Mouse (Mus musculus): ENCODE measurements at regions not wholly inside any gene's neighbourhood (a gene's known extent, or its start where the extent isn't known, plus 50 kb on each side); places are given as distances from the start of the nearest gene placed in this dataset.

GRCm38 (mm10) chr7:96078511-96078910, 92.5 kb upstream of the Tenm4 start:
- no peaks in the 10 kb centered on the region for H3K9me3 ChIP-seq (replicated peaks; ENCODE audit: control insufficient read depth, low read length)
- no peaks in the 10 kb centered on the region for H3K27me3 ChIP-seq (ENCODE audit: control insufficient read depth, insufficient read depth, low read length)
- no peak overlapping the region for H3K4me3 ChIP-seq (ENCODE audit: low read depth, low read length)
- H3K4me1 ChIP-seq (ENCODE audit: control insufficient read depth, insufficient read depth, low read length) = 0 out of 2 replicates have a peak, but pooled peaks cover 5% of the 10 kb centered on the region
- H3K27ac ChIP-seq (ENCODE audit: low read depth, low read length) = no peak overlapping the region
- H3K9ac ChIP-seq (ENCODE audit: low read depth, low read length) = no peak overlapping the region
- 83% methylated on average over 1 of the region's 1 CpGs for WGBS (ENCODE audit: insufficient replicate concordance)
- no peaks in the 10 kb centered on the region for H3K36me3 ChIP-seq (ENCODE audit: control insufficient read depth, insufficient read depth, low read length)
- no peak for ATAC-seq (replicated peaks; ENCODE audit: insufficient number of reproducible peaks, low FRiP score, low TSS enrichment)
- H3K4me2 ChIP-seq = no peak overlapping the region

- H3K9me3 ChIP-seq (replicated peaks; ENCODE audit: control insufficient read depth, low read length) = no peaks in the 10 kb centered on the region
- H3K27me3 ChIP-seq (ENCODE audit: control insufficient read depth, insufficient read depth, low read length) = no peaks in the 10 kb centered on the region
- no peak overlapping the region for H3K27ac ChIP-seq (ENCODE audit: low read depth, low read length)
- 0 out of 2 replicates have a peak, but pooled peaks cover 5% of the 10 kb centered on the region for H3K4me1 ChIP-seq (ENCODE audit: control insufficient read depth, insufficient read depth, low read length)
- H3K36me3 ChIP-seq (ENCODE audit: control insufficient read depth, insufficient read depth, low read length) = no peaks in the 10 kb centered on the region
- ATAC-seq (replicated peaks; ENCODE audit: insufficient number of reproducible peaks, low FRiP score, low TSS enrichment) = no peak
- H3K4me2 ChIP-seq = no peak overlapping the region
- WGBS (ENCODE audit: insufficient replicate concordance) = 55% methylated on average over 4 of the region's 4 CpGs
- H3K4me3 ChIP-seq (ENCODE audit: low read depth, low read length) = no peak overlapping the region
- H3K9ac ChIP-seq (ENCODE audit: low read depth, low read length) = no peak overlapping the region
Measured at GRCm38 (mm10) chr7:96081676-96082075, 89.4 kb upstream of the Tenm4 start.

GRCm38 (mm10) chr7:96095185-96095584, 75.9 kb upstream of the Tenm4 start:
- 71% methylated on average over 4 of the region's 4 CpGs for WGBS (ENCODE audit: insufficient replicate concordance)
- Histone ChIP-seq H3K4me3 (ENCODE audit: low read depth, low read length) (no peak overlapping the region), H3K36me3 (ENCODE audit: control insufficient read depth, insufficient read depth, low read length) (no peaks in the 10 kb centered on the region), H3K27ac (ENCODE audit: low read depth, low read length) (no peak overlapping the region), H3K9ac (ENCODE audit: low read depth, low read length) (no peak overlapping the region), H3K4me1 (ENCODE audit: control insufficient read depth, insufficient read depth, low read length) (no peaks in the 10 kb centered on the region), H3K9me3 (replicated peaks; ENCODE audit: control insufficient read depth, low read length) (no peaks in the 10 kb centered on the region), H3K27me3 (ENCODE audit: control insufficient read depth, insufficient read depth, low read length) (no peaks in the 10 kb centered on the region), H3K4me2 (no peak overlapping the region)
- ATAC-seq (replicated peaks; ENCODE audit: insufficient number of reproducible peaks, low FRiP score, low TSS enrichment) = no peak

- H3K27ac ChIP-seq (ENCODE audit: low read depth, low read length) = no peak overlapping the region
- H3K4me3 ChIP-seq (ENCODE audit: low read depth, low read length) = no peak overlapping the region
- no peaks in the 10 kb centered on the region for H3K36me3 ChIP-seq (ENCODE audit: control insufficient read depth, insufficient read depth, low read length)
- H3K4me1 ChIP-seq (ENCODE audit: control insufficient read depth, insufficient read depth, low read length) = no peaks in the 10 kb centered on the region
- no peak overlapping the region for H3K9ac ChIP-seq (ENCODE audit: low read depth, low read length)
- H3K4me2 ChIP-seq = no peak overlapping the region
- H3K27me3 ChIP-seq (ENCODE audit: control insufficient read depth, insufficient read depth, low read length) = no peaks in the 10 kb centered on the region
- 77% methylated on average over 3 of the region's 3 CpGs for WGBS (ENCODE audit: insufficient replicate concordance)
- ATAC-seq (replicated peaks; ENCODE audit: insufficient number of reproducible peaks, low FRiP score, low TSS enrichment) = no peak
- H3K9me3 ChIP-seq (replicated peaks; ENCODE audit: control insufficient read depth, low read length) = no peaks in the 10 kb centered on the region
Measured at GRCm38 (mm10) chr7:96095752-96096151, 75.3 kb upstream of the Tenm4 start.

- Histone ChIP-seq H3K4me2 (no peak overlapping the region), H3K36me3 (ENCODE audit: control insufficient read depth, insufficient read depth, low read length) (no peaks in the 10 kb centered on the region)
- 76% methylated on average over 5 of the region's 5 CpGs for WGBS (ENCODE audit: insufficient replicate concordance)
Measured at GRCm38 (mm10) chr7:96098686-96099376, 72.2 kb upstream of the Tenm4 start.

GRCm38 (mm10) chr7:96102727-96103126, 68.3 kb upstream of the Tenm4 start:
- H3K4me2 ChIP-seq = no peak overlapping the region
- 65% methylated on average over 6 of the region's 6 CpGs for WGBS (ENCODE audit: insufficient replicate concordance)
- no peak for ATAC-seq (replicated peaks; ENCODE audit: insufficient number of reproducible peaks, low FRiP score, low TSS enrichment)
- no peaks in the 10 kb centered on the region for H3K9me3 ChIP-seq (replicated peaks; ENCODE audit: control insufficient read depth, low read length)
- no peak overlapping the region for H3K9ac ChIP-seq (ENCODE audit: low read depth, low read length)
- no peaks in the 10 kb centered on the region for H3K27me3 ChIP-seq (ENCODE audit: control insufficient read depth, insufficient read depth, low read length)
- no peak overlapping the region for H3K27ac ChIP-seq (ENCODE audit: low read depth, low read length)
- H3K36me3 ChIP-seq (ENCODE audit: control insufficient read depth, insufficient read depth, low read length) = no peaks in the 10 kb centered on the region
- H3K4me3 ChIP-seq (ENCODE audit: low read depth, low read length) = no peak overlapping the region
- no peaks in the 10 kb centered on the region for H3K4me1 ChIP-seq (ENCODE audit: control insufficient read depth, insufficient read depth, low read length)

More at GRCm38 (mm10) chr7:96098686-96099376, 72.2 kb upstream of the Tenm4 start:
- Histone ChIP-seq H3K9me3 (replicated peaks; ENCODE audit: control insufficient read depth, low read length) (no peaks in the 10 kb centered on the region), H3K4me3 (ENCODE audit: low read depth, low read length) (no peak overlapping the region), H3K27me3 (ENCODE audit: control insufficient read depth, insufficient read depth, low read length) (no peaks in the 10 kb centered on the region), H3K9ac (ENCODE audit: low read depth, low read length) (no peak overlapping the region), H3K4me1 (ENCODE audit: control insufficient read depth, insufficient read depth, low read length) (no peaks in the 10 kb centered on the region), H3K27ac (ENCODE audit: low read depth, low read length) (no peak overlapping the region)
- ATAC-seq (replicated peaks; ENCODE audit: insufficient number of reproducible peaks, low FRiP score, low TSS enrichment) = no peak

GRCm38 (mm10) chr7:96108768-96109167, 62.3 kb upstream of the Tenm4 start:
- no peak for ATAC-seq (replicated peaks; ENCODE audit: insufficient number of reproducible peaks, low FRiP score, low TSS enrichment)
- no peak overlapping the region for H3K4me2 ChIP-seq
- no peaks in the 10 kb centered on the region for H3K36me3 ChIP-seq (ENCODE audit: control insufficient read depth, insufficient read depth, low read length)
- WGBS (ENCODE audit: insufficient replicate concordance) = 51% methylated on average over 2 of the region's 2 CpGs
- H3K9me3 ChIP-seq (replicated peaks; ENCODE audit: control insufficient read depth, low read length) = no peaks in the 10 kb centered on the region
- no peak overlapping the region for H3K9ac ChIP-seq (ENCODE audit: low read depth, low read length)
- H3K27ac ChIP-seq (ENCODE audit: low read depth, low read length) = no peak overlapping the region
- no peak overlapping the region for H3K4me3 ChIP-seq (ENCODE audit: low read depth, low read length)
- no peaks in the 10 kb centered on the region for H3K4me1 ChIP-seq (ENCODE audit: control insufficient read depth, insufficient read depth, low read length)
- no peaks in the 10 kb centered on the region for H3K27me3 ChIP-seq (ENCODE audit: control insufficient read depth, insufficient read depth, low read length)

- Histone ChIP-seq H3K9me3 (replicated peaks; ENCODE audit: control insufficient read depth, low read length) (no peaks in the 10 kb centered on the region), H3K9ac (ENCODE audit: low read depth, low read length) (no peak overlapping the region), H3K27me3 (ENCODE audit: control insufficient read depth, insufficient read depth, low read length) (no peaks in the 10 kb centered on the region), H3K36me3 (ENCODE audit: control insufficient read depth, insufficient read depth, low read length) (no peaks in the 10 kb centered on the region), H3K27ac (ENCODE audit: low read depth, low read length) (no peak overlapping the region), H3K4me2 (no peak overlapping the region), H3K4me1 (ENCODE audit: control insufficient read depth, insufficient read depth, low read length) (no peaks in the 10 kb centered on the region), H3K4me3 (ENCODE audit: low read depth, low read length) (no peak overlapping the region)
- 76% methylated on average over 8 of the region's 8 CpGs for WGBS (ENCODE audit: insufficient replicate concordance)
- ATAC-seq (replicated peaks; ENCODE audit: insufficient number of reproducible peaks, low FRiP score, low TSS enrichment) = no peak
Measured at GRCm38 (mm10) chr7:96120142-96120541, 50.9 kb upstream of the Tenm4 start.

All from heart, embryonic 11.5 days (tissue).